In the genomic region with DNA sequence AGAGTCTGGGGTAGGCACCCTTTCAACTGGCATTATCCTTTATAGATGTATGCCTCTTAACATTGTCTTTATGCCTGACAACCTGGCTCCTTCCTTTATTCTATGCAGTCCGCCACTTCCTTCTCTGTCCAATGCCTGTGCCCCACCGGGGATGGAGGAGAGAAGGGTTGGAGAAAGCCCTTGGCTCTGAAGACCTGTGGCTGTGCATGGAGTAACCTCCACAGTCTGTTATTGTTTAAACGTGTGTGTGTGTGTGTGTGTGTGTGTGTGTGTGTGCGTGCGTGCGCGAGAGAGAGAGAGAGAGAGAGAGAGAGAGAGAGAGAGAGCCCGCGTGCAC, we compare ENCODE assay signal across 9 mouse cellular contexts.
DNase-seq lines count a peak whose midpoint lies in the region; ATAC-seq and TF ChIP-seq lines count a peak whose summit lies in the region.
"Had no signal": no experiment of that assay in that cellular context is flagged by ENCODE, and none has a peak within 500 bp of the region (broad histone marks: within the 10 kb centered on the region; RNA-seq: fewer than 3 reads in every experiment).

No protein-coding gene starts in this region.

- no peaks in the 10 kb centered on the region for H3K9me3 ChIP-seq in kidney, embryonic 15.5 days (replicated peaks)
- no peaks in the 10 kb centered on the region for H3K9me3 ChIP-seq in CH12.LX (replicated peaks; ENCODE audit: low read length)
- H3K9me3 ChIP-seq in forebrain, embryonic 11.5 days (ENCODE audit: control insufficient read depth, low read length) = no peaks in the 10 kb centered on the region

- no peak for ATAC-seq in kidney, embryonic 15.5 days (replicated peaks; ENCODE audit: low FRiP score)
- ATAC-seq in forebrain, embryonic 11.5 days (replicated peaks; ENCODE audit: low FRiP score) = peak; percentile 11; the same call in 1 of the 2 replicates
- peak; percentile 20 for ATAC-seq in megakaryocyte, adult 5-6 weeks (ENCODE audit: poor library complexity, severe bottlenecking)
- ATAC-seq: Patski had no signal

- dilution Hi-C loops in CH12.LX (cut with MboI; ENCODE audit: extremely low pct_ligation_motif_present, extremely low pct_unique_long_range_greater_than_20kb, low sequenced_read_pairs) = no loop called here

- TF ChIP-seq CTCF in CH12.LX (conservative IDR thresholded peaks at IDR 0.05 in 1 of 2, IDR thresholded peaks at IDR 0.05 in 1 of 2; ENCODE audit: low read depth in 2 of 2, low read length in 2 of 2) = no peak

- TF ChIP-seq RAD21 in CH12.LX (IDR thresholded peaks at IDR 0.05; ENCODE audit: low read depth, low read length) = no peak

- in situ Hi-C loops in CH12.LX (cut with MboI; ENCODE audit: low pct_ligation_motif_present, low pct_unique_long_range_greater_than_20kb, low sequenced_read_pairs) = loop anchor here (5.0 to 10.0 kb wide), 2 partner anchors 158 to 211 kb away; no protein-coding TSS in a partner anchor

- no peak for TF ChIP-seq EP300 in CH12.LX (IDR thresholded peaks at IDR 0.05; ENCODE audit: low read length)

- H3K9ac ChIP-seq in kidney, embryonic 15.5 days = no peak overlapping the region
- H3K9ac ChIP-seq in CH12.LX (ENCODE audit: insufficient read depth, low read depth) = no peak overlapping the region
- no peak overlapping the region for H3K9ac ChIP-seq in forebrain, embryonic 11.5 days (ENCODE audit: low read length)

- H3K4me1 ChIP-seq in kidney, embryonic 15.5 days = peaks cover 57% of the 10 kb centered on the region
- peaks cover 13 to 63% of the 10 kb centered on the region in 2 experiments for H3K4me1 ChIP-seq in CH12.LX (ENCODE audit: control insufficient read depth in 1 of 2, insufficient read depth in 2 of 2)
- peaks cover 23% of the 10 kb centered on the region for H3K4me1 ChIP-seq in forebrain, embryonic 11.5 days (replicated peaks; ENCODE audit: control insufficient read depth, insufficient read depth, low read length)

- H3K4me3 ChIP-seq in kidney, embryonic 15.5 days (replicated peaks) = no peak overlapping the region
- no peak overlapping the region for H3K4me3 ChIP-seq in CH12.LX (replicated peaks in 1 of 3; ENCODE audit: low read depth in 2 of 3, low read length in 2 of 3, poor library complexity in 1 of 3)
- no peak overlapping the region for H3K4me3 ChIP-seq in forebrain, embryonic 11.5 days (ENCODE audit: low read depth, low read length)

- H3K27me3 ChIP-seq in kidney, embryonic 15.5 days = no peaks in the 10 kb centered on the region
- no peaks in the 10 kb centered on the region for H3K27me3 ChIP-seq in CH12.LX (replicated peaks)
- H3K27me3 ChIP-seq in forebrain, embryonic 11.5 days (ENCODE audit: control insufficient read depth, insufficient read depth, low read length) = no peaks in the 10 kb centered on the region
- H3K27me3 ChIP-seq: Patski had no signal

- no peak overlapping the region for H3K4me2 ChIP-seq in kidney, embryonic 15.5 days
- no peak overlapping the region for H3K4me2 ChIP-seq in CH12.LX (ENCODE audit: insufficient read depth, low read depth, poor library complexity, severe bottlenecking)
- no peak overlapping the region for H3K4me2 ChIP-seq in forebrain, embryonic 11.5 days (ENCODE audit: low read depth, low read length, severe bottlenecking)

- no peak for DNase-seq in kidney, adult 8-10 months
- no peak for DNase-seq in CH12.LX (ENCODE audit: extremely low read depth)
- no peak for DNase-seq in forebrain, embryonic 11.5 days (ENCODE audit: low spot score)
- no peak for DNase-seq in right cerebral cortex, adult 18-20 months
- no peak for DNase-seq in kidney, adult 9 months
- DNase-seq in layer of hippocampus, adult 18-20 months (ENCODE audit: low spot score in 2 of 2) = no peak

- H3K79me2 ChIP-seq in CH12.LX (replicated peaks; ENCODE audit: control insufficient read depth, extremely low read depth, insufficient read depth, poor library complexity, severe bottlenecking) = no peaks in the 10 kb centered on the region

- TF ChIP-seq POLR2A in CH12.LX (IDR thresholded peaks at IDR 0.05; ENCODE audit: low read depth, low read length) = no peak

- 72% methylated on average over 4 of the region's 9 CpGs for WGBS in kidney, embryonic 15.5 days
- 78% methylated on average over 9 of the region's 9 CpGs for WGBS in forebrain, embryonic 11.5 days

- H3K27ac ChIP-seq in kidney, embryonic 15.5 days = peak overlapping the region; percentile 47; the same call in 1 of the 2 replicates
- no peak overlapping the region for H3K27ac ChIP-seq in CH12.LX (ENCODE audit: insufficient read depth, low read depth)
- no peak overlapping the region for H3K27ac ChIP-seq in forebrain, embryonic 11.5 days (ENCODE audit: low read depth, low read length)

- H3K36me3 ChIP-seq in kidney, embryonic 15.5 days = peaks cover 12% of the 10 kb centered on the region; the same call in 1 of the 2 replicates
- H3K36me3 ChIP-seq in CH12.LX (replicated peaks in 1 of 2; ENCODE audit: control insufficient read depth in 1 of 2, insufficient read depth in 1 of 2, low read length in 1 of 2) = no peaks in the 10 kb centered on the region
- H3K36me3 ChIP-seq in forebrain, embryonic 11.5 days (ENCODE audit: control insufficient read depth, insufficient read depth, low read length) = no peaks in the 10 kb centered on the region

TF ChIP-seq in CH12.LX, 34 proteins besides CTCF, POLR2A, EP300 and RAD21:
- TF ChIP-seq NELFE (IDR thresholded peaks at IDR 0.05; ENCODE audit: low read depth, low read length) (0 out of 2 replicates have a peak, but pooled peaks have one; percentile 5), JUND (conservative IDR thresholded peaks at IDR 0.05; ENCODE audit: low read depth, low read length) (no peak)
